8 mouse cellular contexts compared by ENCODE assay signal in the genomic region with DNA sequence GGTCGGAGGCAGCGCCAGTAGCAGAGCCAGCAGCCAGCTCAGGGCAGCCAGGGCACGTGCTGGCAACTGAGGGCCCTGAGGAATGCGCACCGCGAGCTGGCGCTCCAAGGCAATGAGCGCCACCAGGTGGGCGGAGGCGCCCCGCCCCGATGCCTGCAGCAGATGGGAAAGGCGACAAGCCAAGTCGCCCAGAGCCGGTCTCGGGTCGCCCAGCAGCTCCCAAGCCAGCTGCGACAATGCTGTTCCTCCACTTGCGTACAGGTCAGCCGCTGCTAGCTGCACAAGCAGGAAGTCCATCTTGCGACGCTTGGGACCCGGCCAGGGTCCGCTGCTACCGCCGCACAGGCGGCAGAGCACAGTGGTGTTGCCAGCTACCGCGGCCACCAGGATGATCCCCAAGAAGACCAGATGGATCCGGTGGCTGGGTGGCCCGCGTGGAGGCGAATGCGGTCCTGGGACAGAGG. TPM values are rescaled to one million over a fixed set of nuclear protein-coding genes. Genes with fewer than 3 reads are reported as not detected.
DNase-seq lines count a peak whose midpoint lies in the region; ATAC-seq and TF ChIP-seq lines count a peak whose summit lies in the region.

No protein-coding gene starts in this region.

- no peak for TF ChIP-seq CTCF in G1E (IDR thresholded peaks at IDR 0.05; ENCODE audit: low read depth, low read length)
- TF ChIP-seq CTCF in lung, embryonic 14.5 days (IDR thresholded peaks at IDR 0.05; ENCODE audit: low read depth): peak; percentile 59

- peaks cover 10% of the 10 kb centered on the region for H3K9me3 ChIP-seq in G1E (replicated peaks)
- H3K9me3 ChIP-seq in lung, embryonic 14.5 days (ENCODE audit: low read depth, low read length): no peaks in the 10 kb centered on the region
- H3K9me3 ChIP-seq in neural tube, embryonic 15.5 days (replicated peaks): no peaks in the 10 kb centered on the region

- no peaks in the 10 kb centered on the region for H3K36me3 ChIP-seq in G1E (replicated peaks)
- H3K36me3 ChIP-seq in lung, embryonic 14.5 days (ENCODE audit: insufficient read depth): no peaks in the 10 kb centered on the region
- no peaks in the 10 kb centered on the region for H3K36me3 ChIP-seq in neural tube, embryonic 15.5 days

- under 1% methylated on average over 34 of the region's 34 CpGs for WGBS in lung, embryonic 14.5 days
- WGBS in neural tube, embryonic 15.5 days: under 1% methylated on average over 34 of the region's 34 CpGs

- H3K4me3 ChIP-seq in G1E (ENCODE audit: low read depth, low read length): peak overlapping the region; percentile 72; the same call in 1 of the 2 replicates
- peak overlapping the region; percentile 47 for H3K4me3 ChIP-seq in lung, embryonic 14.5 days (ENCODE audit: low read depth, low read length)
- H3K4me3 ChIP-seq in neural tube, embryonic 15.5 days (replicated peaks): peak overlapping the region; percentile 51

- peak overlapping the region; percentile 92 for H3K4me2 ChIP-seq in lung, embryonic 14.5 days
- H3K4me2 ChIP-seq in neural tube, embryonic 15.5 days: peak overlapping the region; percentile 85

- DNase-seq in G1E (ENCODE audit: low spot score): peak; percentile 1
- peak; percentile 85 for DNase-seq in cerebellum, adult 8-10 months
- peak; percentile 80 for DNase-seq in forelimb bud, embryonic 11.5 days (ENCODE audit: low read depth, low spot score)
- DNase-seq in heart, postnatal 4 days: peak; percentile 59
- peak; percentile 44 to 66 for DNase-seq in layer of hippocampus, adult 8-10 months (ENCODE audit: low spot score in 2 of 2)
- peak; percentile 73 for DNase-seq in lung, embryonic 14.5 days
- peak; percentile 65 for DNase-seq in testis, postnatal 10 days (ENCODE audit: low spot score)

- peak overlapping the region; percentile 16; the same call in 1 of the 2 replicates for H3K9ac ChIP-seq in lung, embryonic 14.5 days
- peak overlapping the region; percentile 44 for H3K9ac ChIP-seq in neural tube, embryonic 15.5 days (replicated peaks)

- H3K27ac ChIP-seq in lung, embryonic 14.5 days (ENCODE audit: low read depth): no peak overlapping the region
- H3K27ac ChIP-seq in neural tube, embryonic 15.5 days (replicated peaks): peak overlapping the region; percentile 42

- peaks cover 12% of the 10 kb centered on the region for H3K27me3 ChIP-seq in G1E (ENCODE audit: insufficient read depth, low read length)
- H3K27me3 ChIP-seq in lung, embryonic 14.5 days (ENCODE audit: insufficient read depth, low read length): peaks cover 46% of the 10 kb centered on the region
- peaks cover 26% of the 10 kb centered on the region for H3K27me3 ChIP-seq in neural tube, embryonic 15.5 days (replicated peaks)

- ATAC-seq in G1E (ENCODE audit: extremely low read depth, insufficient number of reproducible peaks, low FRiP score, poor library complexity, severe bottlenecking): no peak
- ATAC-seq in lung, embryonic 14.5 days (ENCODE audit: insufficient read depth): peak; percentile 89
- ATAC-seq in neural tube, embryonic 15.5 days (ENCODE audit: low FRiP score): peak; percentile 94

- H3K4me1 ChIP-seq in G1E (ENCODE audit: insufficient read depth, low read depth, low read length): peaks cover 12% of the 10 kb centered on the region
- H3K4me1 ChIP-seq in lung, embryonic 14.5 days (ENCODE audit: insufficient read depth): 0 out of 2 replicates have a peak, but pooled peaks cover 5% of the 10 kb centered on the region
- peaks cover 17% of the 10 kb centered on the region for H3K4me1 ChIP-seq in neural tube, embryonic 15.5 days

RNA-seq across cellular contexts. Expression of a gene that starts 0.5 kb away (rescaled TPM):
- total RNA-seq in G1E (2014; fragmentation: Nextera tagmentation) (not detected in 2 replicates), G1E (2017) (0.05 TPM in 1 of 2 replicates, not detected in the other)
- polyA plus RNA-seq in G1E (2012): not detected in 2 replicates
- total RNA-seq in heart, postnatal 4 days (2021): not detected
- 1 to 10 TPM; 2.2 to 2.9 (median 2.6) TPM for total RNA-seq in layer of hippocampus, adult 8-10 months (2022)
- 0.13 TPM in 1 of 2 replicates, not detected in the other for polyA plus RNA-seq in lung, embryonic 14.5 days (2014; fragmentation: Nextera tagmentation; extraction: Ambion mirVana)
- 4.7 and 4.9 TPM in 2 replicates for polyA plus RNA-seq in neural tube, embryonic 15.5 days (2015; fragmentation: Nextera tagmentation; extraction: Ambion mirVana)

RNA-seq across cellular contexts. Expression of a gene that starts 37.8 kb away (rescaled TPM):
- total RNA-seq in G1E (2014; fragmentation: Nextera tagmentation) (29.0 and 29.1 TPM in 2 replicates), G1E (2017) (17.8 and 29.5 TPM in 2 replicates)
- 1.3 and 3.3 TPM in 2 replicates for polyA plus RNA-seq in G1E (2012)
- total RNA-seq in heart, postnatal 4 days (2021): 1 to 10 TPM; 8.1 to 9.3 TPM
- 10 to 100 TPM; 16.3 to 21.6 (median 17.2) TPM for total RNA-seq in layer of hippocampus, adult 8-10 months (2022)
- polyA plus RNA-seq in lung, embryonic 14.5 days (2014; fragmentation: Nextera tagmentation; extraction: Ambion mirVana): 18.4 and 19.5 TPM in 2 replicates
- 19.9 and 21.0 TPM in 2 replicates for polyA plus RNA-seq in neural tube, embryonic 15.5 days (2015; fragmentation: Nextera tagmentation; extraction: Ambion mirVana)

RNA-seq across cellular contexts. Expression of a gene that starts 42.2 kb away (rescaled TPM):
- total RNA-seq in G1E (2014; fragmentation: Nextera tagmentation): 16.3 and 16.6 TPM in 2 replicates
- total RNA-seq in G1E (2017): 7.0 and 7.9 TPM in 2 replicates
- 1.9 and 2.5 TPM in 2 replicates for polyA plus RNA-seq in G1E (2012)
- total RNA-seq in heart, postnatal 4 days (2021): 1 to 10 TPM; 2.8 to 3.1 TPM
- 10 to 100 TPM in 3 of 4 experiments, 1 to 10 TPM in 1; 7.7 to 11.5 (median 10.8) TPM for total RNA-seq in layer of hippocampus, adult 8-10 months (2022)
- 7.6 and 8.1 TPM in 2 replicates for polyA plus RNA-seq in lung, embryonic 14.5 days (2014; fragmentation: Nextera tagmentation; extraction: Ambion mirVana)
- 4.2 and 5.0 TPM in 2 replicates for polyA plus RNA-seq in neural tube, embryonic 15.5 days (2015; fragmentation: Nextera tagmentation; extraction: Ambion mirVana)

RNA-seq across cellular contexts. Expression of a gene that starts 42.2 kb away (rescaled TPM):
- 36.4 and 40.3 TPM in 2 replicates for total RNA-seq in G1E (2014; fragmentation: Nextera tagmentation)
- 28.4 and 34.7 TPM in 2 replicates for total RNA-seq in G1E (2017)
- 0.58 and 1.4 TPM in 2 replicates for polyA plus RNA-seq in G1E (2012)
- 10 to 100 TPM; 12.4 to 13.8 TPM for total RNA-seq in heart, postnatal 4 days (2021)
- 10 to 100 TPM; 17.4 to 26.8 (median 21.7) TPM for total RNA-seq in layer of hippocampus, adult 8-10 months (2022)
- 19.8 and 22.1 TPM in 2 replicates for polyA plus RNA-seq in lung, embryonic 14.5 days (2014; fragmentation: Nextera tagmentation; extraction: Ambion mirVana)
- polyA plus RNA-seq in neural tube, embryonic 15.5 days (2015; fragmentation: Nextera tagmentation; extraction: Ambion mirVana): 9.0 and 9.1 TPM in 2 replicates

Comparison
In these comparisons a context has a peak if more than half of its experiments do, and no peak if none do; other contexts are left out.
1. DNase-seq: peak in every context shown above with its lines; median percentile 85 in cerebellum, adult 8-10 months; 80 in forelimb bud, embryonic 11.5 days; 73 in lung, embryonic 14.5 days; 65 in testis, postnatal 10 days; 59 in heart, postnatal 4 days; 55 in layer of hippocampus, adult 8-10 months; 1 in G1E.